Mouse (Mus musculus) CH12.LX (cell line): Measurements from ENCODE around the gene Them7. TPM values are rescaled to one million over a fixed set of nuclear protein-coding genes. Genes with fewer than 3 reads are reported as not detected.
A peak's percentile ranks its signal among the peaks of the same experiment; 100 is the strongest.

ENCODE experiments used
- DNase-seq: peaks from one replicate; pipeline ENCODE4 v3.0.0-alpha.2; 2013; ENCODE audit errors: extremely low read depth
- H3K27ac ChIP-seq: 2 replicates; pipeline ENCODE4 v1.5.1; 2012; ENCODE audit warnings: low read depth, mild to moderate bottlenecking, control low read depth, moderate library complexity; ENCODE audit not compliant: insufficient read depth
- H3K27me3 ChIP-seq: replicated peaks from 2 replicates; pipeline ENCODE3; 2012; ENCODE audit warnings: inconsistent platforms
- H3K36me3 ChIP-seq, 2 experiments: replicated peaks in 1 of 2; 2 replicates each; pipeline versions ENCODE3 to v1.6.1; 2012; ENCODE audit warnings: inconsistent platforms in 1 of 2, low read length in 1 of 2, mild to moderate bottlenecking in 1 of 2, mixed read lengths in 1 of 2, moderate library complexity in 1 of 2; ENCODE audit not compliant: control insufficient read depth in 1 of 2, insufficient read depth in 1 of 2
- H3K4me1 ChIP-seq, 2 experiments: 2 replicates each; pipeline ENCODE4 v1.6.1; 2012; ENCODE audit warnings: inconsistent platforms in 1 of 2, moderate library complexity in 1 of 2; ENCODE audit not compliant: insufficient read depth in 2 of 2, control insufficient read depth in 1 of 2
- H3K4me2 ChIP-seq: 2 replicates; pipeline ENCODE4 v1.6.1; 2012; ENCODE audit warnings: low read depth, mild to moderate bottlenecking, control low read depth; ENCODE audit not compliant: poor library complexity, insufficient read depth, severe bottlenecking
- H3K4me3 ChIP-seq, 3 experiments: fragments of 150-350 bp in 1 of 3; sonication (generic) in 1 of 3; replicated peaks in 1 of 3; 2 replicates each; pipeline versions ENCODE3 to v1.5.1; 2011 to 2012; ENCODE audit warnings: low read depth in 2 of 3, low read length in 2 of 3, mild to moderate bottlenecking in 2 of 3, moderate library complexity in 2 of 3, control low read depth in 1 of 3, improper control_type of control experiment in 1 of 3, inconsistent platforms in 1 of 3, mixed read lengths in 1 of 3; ENCODE audit not compliant: poor library complexity in 1 of 3
- H3K79me2 ChIP-seq: replicated peaks from 2 replicates; pipeline ENCODE4 v1.6.1; 2012; ENCODE audit warnings: mild to moderate bottlenecking, moderate library complexity; ENCODE audit not compliant: control insufficient read depth, poor library complexity, insufficient read depth, severe bottlenecking; ENCODE audit errors: extremely low read depth
- H3K9ac ChIP-seq: 2 replicates; pipeline ENCODE4 v1.6.1; 2012; ENCODE audit warnings: low read depth, mild to moderate bottlenecking, control low read depth, moderate library complexity; ENCODE audit not compliant: insufficient read depth
- H3K9me3 ChIP-seq: replicated peaks from 2 replicates; pipeline ENCODE3; 2012; ENCODE audit warnings: low read length, inconsistent platforms, mixed read lengths
- BHLHE40 ChIP-seq: IDR thresholded peaks from 2 replicates; pipeline ENCODE4 v1.6.1; 2011; ENCODE audit warnings: mild to moderate bottlenecking, low read depth, low read length, improper control_type of control experiment
- CHD1 ChIP-seq: IDR thresholded peaks from 2 replicates; pipeline ENCODE4 v1.6.1; 2012; ENCODE audit warnings: low read depth, low read length, improper control_type of control experiment, inconsistent platforms
- CHD2 ChIP-seq: IDR thresholded peaks from 2 replicates; pipeline ENCODE4 v1.6.1; 2011; ENCODE audit warnings: low read length, improper control_type of control experiment
- CTCF ChIP-seq, 2 experiments: IDR thresholded peaks in 1 of 2; conservative IDR thresholded peaks in 1 of 2; 2 replicates each; pipeline ENCODE4 v1.5.1; 2011 to 2012; ENCODE audit warnings: low read depth in 2 of 2, low read length in 2 of 2, improper control_type of control experiment in 1 of 2, inconsistent platforms in 1 of 2, mild to moderate bottlenecking in 1 of 2, moderate library complexity in 1 of 2
- E2F4 ChIP-seq: IDR thresholded peaks from 2 replicates; pipeline ENCODE4 v1.6.1; 2011; ENCODE audit warnings: low read depth, low read length, improper control_type of control experiment; ENCODE audit not compliant: insufficient replicate concordance
- ELF1 ChIP-seq: IDR thresholded peaks from 2 replicates; pipeline ENCODE4 v1.6.1; 2014; ENCODE audit warnings: low read depth, mild to moderate bottlenecking, inconsistent platforms, low read length, improper control_type of control experiment
- EP300 ChIP-seq: IDR thresholded peaks from 2 replicates; pipeline ENCODE4 v1.6.1; 2011; ENCODE audit warnings: low read length, improper control_type of control experiment
- ETS1 ChIP-seq: conservative IDR thresholded peaks from 2 replicates; pipeline ENCODE4 v1.6.1; 2012; ENCODE audit warnings: low read depth, mild to moderate bottlenecking, inconsistent platforms, low read length, improper control_type of control experiment, moderate library complexity
- HCFC1 ChIP-seq: IDR thresholded peaks from 2 replicates; pipeline ENCODE4 v1.6.1; 2012; ENCODE audit warnings: low read depth, mild to moderate bottlenecking, inconsistent platforms, low read length, improper control_type of control experiment
- IRF4 ChIP-seq: IDR thresholded peaks from 2 replicates; pipeline ENCODE4 v1.6.1; 2014; ENCODE audit warnings: low read depth, mild to moderate bottlenecking, inconsistent platforms, low read length, improper control_type of control experiment
- JUN ChIP-seq: IDR thresholded peaks from 2 replicates; pipeline ENCODE4 v1.6.1; 2011; ENCODE audit warnings: low read depth, mild to moderate bottlenecking, low read length, improper control_type of control experiment, moderate library complexity; ENCODE audit not compliant: insufficient read depth
- JUND ChIP-seq: conservative IDR thresholded peaks from 2 replicates; pipeline ENCODE4 v1.6.1; 2011; ENCODE audit warnings: low read depth, low read length, improper control_type of control experiment
- KAT2A ChIP-seq: IDR thresholded peaks from 2 replicates; pipeline ENCODE4 v1.6.1; 2012; ENCODE audit warnings: low read length, improper control_type of control experiment, inconsistent platforms; ENCODE audit not compliant: insufficient replicate concordance
- MAFK ChIP-seq: IDR thresholded peaks from 2 replicates; pipeline ENCODE4 v1.6.1; 2011; ENCODE audit warnings: low read length, improper control_type of control experiment; ENCODE audit not compliant: insufficient replicate concordance
- MAX ChIP-seq: IDR thresholded peaks from 2 replicates; pipeline ENCODE4 v1.6.1; 2011; ENCODE audit warnings: low read length, improper control_type of control experiment
- MAZ ChIP-seq: IDR thresholded peaks from 2 replicates; pipeline ENCODE4 v1.6.1; 2012; ENCODE audit warnings: low read depth, mild to moderate bottlenecking, inconsistent platforms, low read length, improper control_type of control experiment, moderate library complexity
- MEF2A ChIP-seq: IDR thresholded peaks from 2 replicates; pipeline ENCODE4 v1.6.1; 2014; ENCODE audit warnings: low read depth, mild to moderate bottlenecking, inconsistent platforms, low read length, improper control_type of control experiment, borderline replicate concordance
- MXI1 ChIP-seq: IDR thresholded peaks from 2 replicates; pipeline ENCODE4 v1.6.1; 2011; ENCODE audit warnings: mild to moderate bottlenecking, low read depth, low read length, improper control_type of control experiment
- MYC ChIP-seq: IDR thresholded peaks from 2 replicates; pipeline ENCODE4 v1.6.1; 2011; ENCODE audit warnings: low read depth, mild to moderate bottlenecking, improper control_type of control experiment, low read length
- NELFE ChIP-seq: IDR thresholded peaks from 2 replicates; pipeline ENCODE4 v1.6.1; 2011; ENCODE audit warnings: low read depth, low read length, improper control_type of control experiment
- NRF1 ChIP-seq: IDR thresholded peaks from 2 replicates; pipeline ENCODE4 v1.6.1; 2014; ENCODE audit warnings: low read depth, mild to moderate bottlenecking, inconsistent platforms, low read length, improper control_type of control experiment, moderate library complexity
- PAX5 ChIP-seq: IDR thresholded peaks from 2 replicates; pipeline ENCODE4 v1.6.1; 2012; ENCODE audit warnings: low read length, inconsistent platforms, mixed read lengths
- POLR2A ChIP-seq: IDR thresholded peaks from 2 replicates; pipeline ENCODE4 v1.6.1; 2011; ENCODE audit warnings: low read depth, mild to moderate bottlenecking, improper control_type of control experiment, low read length
- POLR2AphosphoS2 ChIP-seq: IDR thresholded peaks from 2 replicates; pipeline ENCODE4 v1.6.1; 2011; ENCODE audit warnings: low read depth, low read length, improper control_type of control experiment
- RAD21 ChIP-seq: IDR thresholded peaks from 2 replicates; pipeline ENCODE4 v1.6.1; 2011; ENCODE audit warnings: low read depth, mild to moderate bottlenecking, low read length, improper control_type of control experiment, moderate library complexity
- RCOR1 ChIP-seq: conservative IDR thresholded peaks from 2 replicates; pipeline ENCODE4 v1.6.1; 2012; ENCODE audit warnings: low read depth, mild to moderate bottlenecking, inconsistent platforms, low read length, improper control_type of control experiment
- SIN3A ChIP-seq: IDR thresholded peaks from 2 replicates; pipeline ENCODE4 v1.6.1; 2012; ENCODE audit warnings: low read length, improper control_type of control experiment, inconsistent platforms
- SMC3 ChIP-seq: IDR thresholded peaks from 2 replicates; pipeline ENCODE4 v1.6.1; 2011; ENCODE audit warnings: low read depth, low read length, improper control_type of control experiment
- TCF12 ChIP-seq: IDR thresholded peaks from 2 replicates; pipeline ENCODE4 v1.6.1; 2014; ENCODE audit warnings: low read depth, mild to moderate bottlenecking, inconsistent platforms, low read length, improper control_type of control experiment
- UBTF ChIP-seq: IDR thresholded peaks from 2 replicates; pipeline ENCODE4 v1.6.1; 2012; ENCODE audit warnings: low read depth, mild to moderate bottlenecking, inconsistent platforms, low read length, improper control_type of control experiment, moderate library complexity
- USF1 ChIP-seq: IDR thresholded peaks from 2 replicates; pipeline ENCODE4 v1.6.1; 2014; ENCODE audit warnings: low read depth, mild to moderate bottlenecking, inconsistent platforms, low read length, improper control_type of control experiment
- USF2 ChIP-seq: conservative IDR thresholded peaks from 2 replicates; pipeline ENCODE4 v1.6.1; 2011; ENCODE audit warnings: low read depth, low read length, improper control_type of control experiment
- ZC3H11A ChIP-seq: IDR thresholded peaks from 2 replicates; pipeline ENCODE4 v1.6.1; 2012; ENCODE audit warnings: low read depth, mild to moderate bottlenecking, inconsistent platforms, low read length, improper control_type of control experiment
- ZKSCAN1 ChIP-seq: IDR thresholded peaks from 2 replicates; pipeline ENCODE4 v1.6.1; 2012; ENCODE audit warnings: low read depth, inconsistent platforms, low read length, improper control_type of control experiment, borderline replicate concordance
- ZMIZ1 ChIP-seq: IDR thresholded peaks from 2 replicates; pipeline ENCODE4 v1.6.1; 2012; ENCODE audit warnings: low read depth, mild to moderate bottlenecking, inconsistent platforms, low read length, improper control_type of control experiment
- ZNF384 ChIP-seq: IDR thresholded peaks from 2 replicates; pipeline ENCODE4 v1.6.1; 2012; ENCODE audit warnings: low read depth, low read length, improper control_type of control experiment, inconsistent platforms
- dilution Hi-C: fragments of 300-500 bp; cut with MboI; formaldehyde crosslinking; loops from 2 replicates; pipeline ENCODE4 v1.14.3; 2020; ENCODE audit warnings: low sequenced_read_pairs; ENCODE audit not compliant: extremely low pct_unique_long_range_greater_than_20kb, extremely low pct_ligation_motif_present
- in situ Hi-C: fragments of 300-500 bp; cut with MboI; formaldehyde crosslinking; loops from 3 replicates; pipeline ENCODE4 v1.14.3; 2019; ENCODE audit warnings: low sequenced_read_pairs, low pct_ligation_motif_present, low pct_unique_long_range_greater_than_20kb, mixed read lengths
- polyA plus RNA-seq: library from polyadenylated mRNA; unstranded; fragments of >175 nt; gene quantifications from 2 replicates; pipeline ENCODE4 v1.2.1, GENCODE M21; 2012; ENCODE audit warnings: low read depth; ENCODE audit not compliant: insufficient read length
- total RNA-seq, 2 experiments: library from RNA; depleted of rRNA; stranded (reverse); fragments of 300-350 nt in 1 of 2; fragments of >200 nt in 1 of 2; gene quantifications; 2 replicates each; pipeline ENCODE4 v1.2.3; 2012 to 2014

Them7 gene
- total and polyA plus RNA-seq, 3 experiments = not detected

DNA sequence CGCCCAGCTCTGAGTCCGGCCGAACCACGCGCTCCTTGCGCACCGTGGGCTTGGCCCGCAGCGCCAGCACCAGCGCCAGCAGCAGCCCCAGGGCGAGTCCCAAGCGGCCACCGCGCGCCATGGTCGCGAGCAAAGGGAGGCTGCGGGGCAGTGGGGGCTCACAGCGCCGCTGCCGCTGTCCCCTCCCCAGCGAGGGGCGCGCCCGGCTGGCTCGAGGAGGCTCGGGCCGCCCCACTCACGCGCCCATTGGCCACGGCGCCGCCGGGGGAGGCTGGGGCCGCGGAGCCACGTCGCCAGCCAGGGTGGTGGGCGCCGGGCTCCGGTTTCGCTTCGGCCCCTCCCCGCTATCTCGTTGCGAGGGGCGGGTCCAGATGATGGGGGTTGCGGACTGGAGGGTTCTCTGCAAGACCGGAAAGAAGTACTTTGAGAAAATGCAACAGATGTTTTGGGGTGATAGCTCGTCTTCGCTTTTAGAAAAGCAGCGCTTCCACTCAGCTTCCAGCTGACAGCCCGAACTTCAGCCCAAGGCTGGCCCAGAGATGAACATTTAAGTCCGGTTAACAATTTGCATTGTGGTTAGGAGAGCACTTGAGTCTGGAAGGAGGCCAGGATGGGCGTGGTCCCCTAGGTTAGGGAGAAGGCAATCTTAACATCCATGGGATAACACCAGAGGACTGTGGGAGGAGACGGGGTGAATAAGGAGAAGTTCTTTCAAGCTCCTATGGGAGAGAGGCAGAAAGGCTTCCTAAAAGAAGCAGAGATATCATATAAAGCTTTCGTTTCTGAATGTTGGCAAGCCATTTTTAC is 175.2 kb downstream of the Them7 start, which contains the start of gene Rcn1:
TSS of gene Rcn1 (minus strand) at position 235 of the 807 bp plus-strand sequence.
- peaks cover 0 to 19% of the 10 kb centered on the region in 2 experiments for H3K36me3 ChIP-seq
- H3K79me2 ChIP-seq = no peaks in the 10 kb centered on the region
- H3K4me1 ChIP-seq = peaks cover 7 to 24% of the 10 kb centered on the region in 2 experiments
- in situ Hi-C loops (no loop called here), dilution Hi-C loops (no loop called here)
- H3K27ac ChIP-seq = peak within 1 kb of the TSS; percentile 7
- H3K27me3 ChIP-seq = no peaks in the 10 kb centered on the region
- peak; percentile 54 for DNase-seq
- peak within 1 kb of the TSS; percentile 77 to 91 (median 83) for H3K4me3 ChIP-seq
- peak within 1 kb of the TSS; percentile 68 for H3K4me2 ChIP-seq
- no peak for TF ChIP-seq NELFE
- TF ChIP-seq TCF12 = no peak
- no peak for TF ChIP-seq BHLHE40
- TF ChIP-seq MXI1 = peak; percentile 66
- no peak for TF ChIP-seq HCFC1
- no peak for TF ChIP-seq ZNF384
- peak; percentile 23; the same call in 1 of the 2 replicates for TF ChIP-seq NRF1
- no peak for TF ChIP-seq CHD2
- no peak for TF ChIP-seq POLR2AphosphoS2
- TF ChIP-seq E2F4 = no peak
- TF ChIP-seq USF2 = no peak
- no peak for TF ChIP-seq CTCF (conservative IDR thresholded peaks at IDR 0.05 in 1 of 2, IDR thresholded peaks at IDR 0.05 in 1 of 2; ENCODE audit: low read depth in 2 of 2, low read length in 2 of 2)
- no peak for TF ChIP-seq RAD21
- TF ChIP-seq MYC = no peak
- no peak for TF ChIP-seq MAFK
- no peak for TF ChIP-seq JUN
- no peak for TF ChIP-seq ZMIZ1
- TF ChIP-seq SMC3 = no peak
- TF ChIP-seq PAX5 = no peak
- TF ChIP-seq CHD1 = no peak
- no peak for TF ChIP-seq RCOR1
- peak; percentile 33; the same call in 1 of the 2 replicates for TF ChIP-seq POLR2A
- no peak for TF ChIP-seq ZKSCAN1
- TF ChIP-seq ETS1 = no peak
- TF ChIP-seq IRF4 = peak; percentile 39; the same call in 1 of the 2 replicates
- no peak for TF ChIP-seq ZC3H11A
- no peak for TF ChIP-seq EP300
- no peak for TF ChIP-seq MAZ
- no peak for TF ChIP-seq JUND
- TF ChIP-seq MEF2A = no peak
- no peak for TF ChIP-seq USF1
- TF ChIP-seq SIN3A = no peak; the same call in 1 of the 2 replicates
- TF ChIP-seq UBTF = peak; percentile 21; the same call in 1 of the 2 replicates
- no peak for TF ChIP-seq MAX
- TF ChIP-seq KAT2A = no peak
- 0 out of 2 replicates have a peak, but pooled peaks have one; percentile 25 for TF ChIP-seq ELF1
- no peaks in the 10 kb centered on the region for H3K9me3 ChIP-seq
- peak within 1 kb of the TSS; percentile 78 for H3K9ac ChIP-seq
